Mouse (Mus musculus): Measurements from ENCODE around the gene Vps50. TPM values are rescaled to one million over a fixed set of nuclear protein-coding genes. Genes with fewer than 3 reads are reported as not detected.
A peak's percentile ranks its signal among the peaks of the same experiment; 100 is the strongest.

Gene Vps50
- total and polyA plus RNA-seq, 3 experiments = 17.0 to 39.1 (median 19.6) TPM

- Histone ChIP-seq H3K4me1 (ENCODE audit: control insufficient read depth in 1 of 2, insufficient read depth in 2 of 2) (no peaks in the 10 kb centered on the region), H3K9me3 (replicated peaks; ENCODE audit: low read length) (no peaks in the 10 kb centered on the region), H3K36me3 (replicated peaks in 1 of 2; ENCODE audit: control insufficient read depth in 1 of 2, insufficient read depth in 1 of 2, low read length in 1 of 2) (peaks cover 18 to 51% of the 10 kb centered on the region in 2 experiments), H3K9ac (ENCODE audit: insufficient read depth, low read depth) (no peak overlapping the region), H3K4me2 (ENCODE audit: insufficient read depth, low read depth, poor library complexity, severe bottlenecking) (no peak overlapping the region), H3K4me3 (replicated peaks in 1 of 3; ENCODE audit: low read depth in 2 of 3, low read length in 2 of 3, poor library complexity in 1 of 3) (no peak overlapping the region), H3K27ac (ENCODE audit: insufficient read depth, low read depth) (no peak overlapping the region), H3K79me2 (replicated peaks; ENCODE audit: control insufficient read depth, extremely low read depth, insufficient read depth, poor library complexity, severe bottlenecking) (no peaks in the 10 kb centered on the region), H3K27me3 (replicated peaks) (no peaks in the 10 kb centered on the region)
- peak; percentile 12 for DNase-seq (ENCODE audit: extremely low read depth)
- in situ Hi-C loops (cut with MboI; ENCODE audit: low pct_ligation_motif_present, low pct_unique_long_range_greater_than_20kb, low sequenced_read_pairs) = no loop called here
- dilution Hi-C loops (cut with MboI; ENCODE audit: extremely low pct_ligation_motif_present, extremely low pct_unique_long_range_greater_than_20kb, low sequenced_read_pairs) = no loop called here
- TF ChIP-seq MAZ (IDR thresholded peaks at IDR 0.05; ENCODE audit: low read depth, low read length) (no peak), ZNF384 (IDR thresholded peaks at IDR 0.05; ENCODE audit: low read depth, low read length) (no peak), RAD21 (IDR thresholded peaks at IDR 0.05; ENCODE audit: low read depth, low read length) (no peak), USF2 (conservative IDR thresholded peaks at IDR 0.05; ENCODE audit: low read depth, low read length) (no peak), POLR2AphosphoS2 (IDR thresholded peaks at IDR 0.05; ENCODE audit: low read depth, low read length) (no peak), BHLHE40 (IDR thresholded peaks at IDR 0.05; ENCODE audit: low read depth, low read length) (no peak), RCOR1 (conservative IDR thresholded peaks at IDR 0.05; ENCODE audit: low read depth, low read length) (no peak), SIN3A (IDR thresholded peaks at IDR 0.05; ENCODE audit: low read length) (no peak), CHD2 (IDR thresholded peaks at IDR 0.05; ENCODE audit: low read length) (no peak), MYC (IDR thresholded peaks at IDR 0.05; ENCODE audit: low read depth, low read length) (no peak), POLR2A (IDR thresholded peaks at IDR 0.05; ENCODE audit: low read depth, low read length) (no peak), MXI1 (IDR thresholded peaks at IDR 0.05; ENCODE audit: low read depth, low read length) (no peak), TCF12 (IDR thresholded peaks at IDR 0.05; ENCODE audit: low read depth, low read length) (no peak), CTCF (conservative IDR thresholded peaks at IDR 0.05 in 1 of 2, IDR thresholded peaks at IDR 0.05 in 1 of 2; ENCODE audit: low read depth in 2 of 2, low read length in 2 of 2) (no peak), PAX5 (IDR thresholded peaks at IDR 0.05; ENCODE audit: low read length) (no peak), TBP (conservative IDR thresholded peaks at IDR 0.05; ENCODE audit: low read depth, low read length) (no peak)
These were observed 74.1 kb downstream of the Vps50 start for GRCm38 (mm10) chr6:3572221-3572815.

GRCm38 (mm10) chr6:3573787-3574186, 75.6 kb downstream of the Vps50 start:
- H3K79me2 ChIP-seq (replicated peaks; ENCODE audit: control insufficient read depth, extremely low read depth, insufficient read depth, poor library complexity, severe bottlenecking) = no peaks in the 10 kb centered on the region
- in situ Hi-C loops (cut with MboI; ENCODE audit: low pct_ligation_motif_present, low pct_unique_long_range_greater_than_20kb, low sequenced_read_pairs) (no loop called here), dilution Hi-C loops (cut with MboI; ENCODE audit: extremely low pct_ligation_motif_present, extremely low pct_unique_long_range_greater_than_20kb, low sequenced_read_pairs) (no loop called here)
- H3K4me2 ChIP-seq (ENCODE audit: insufficient read depth, low read depth, poor library complexity, severe bottlenecking) = no peak overlapping the region
- no peaks in the 10 kb centered on the region for H3K4me1 ChIP-seq (ENCODE audit: control insufficient read depth in 1 of 2, insufficient read depth in 2 of 2)
- TF ChIP-seq POLR2A (IDR thresholded peaks at IDR 0.05; ENCODE audit: low read depth, low read length) = no peak
- TF ChIP-seq USF1 (IDR thresholded peaks at IDR 0.05; ENCODE audit: low read depth, low read length) = no peak
- no peak for TF ChIP-seq EP300 (IDR thresholded peaks at IDR 0.05; ENCODE audit: low read length)
- TF ChIP-seq HCFC1 (IDR thresholded peaks at IDR 0.05; ENCODE audit: low read depth, low read length) = no peak
- no peak for TF ChIP-seq NRF1 (IDR thresholded peaks at IDR 0.05; ENCODE audit: low read depth, low read length)
- no peak for TF ChIP-seq PAX5 (IDR thresholded peaks at IDR 0.05; ENCODE audit: low read length)
- no peak for TF ChIP-seq MAFK (IDR thresholded peaks at IDR 0.05; ENCODE audit: insufficient replicate concordance, low read length)
- TF ChIP-seq MYC (IDR thresholded peaks at IDR 0.05; ENCODE audit: low read depth, low read length) = no peak
- TF ChIP-seq MAZ (IDR thresholded peaks at IDR 0.05; ENCODE audit: low read depth, low read length) = no peak
- H3K36me3 ChIP-seq (replicated peaks in 1 of 2; ENCODE audit: control insufficient read depth in 1 of 2, insufficient read depth in 1 of 2, low read length in 1 of 2) = peaks cover 18 to 47% of the 10 kb centered on the region in 2 experiments
- H3K27ac ChIP-seq (ENCODE audit: insufficient read depth, low read depth) = no peak overlapping the region
- no peak for DNase-seq (ENCODE audit: extremely low read depth)
- H3K9ac ChIP-seq (ENCODE audit: insufficient read depth, low read depth) = no peak overlapping the region
- H3K27me3 ChIP-seq (replicated peaks) = no peaks in the 10 kb centered on the region
- no peak overlapping the region for H3K4me3 ChIP-seq (replicated peaks in 1 of 3; ENCODE audit: low read depth in 2 of 3, low read length in 2 of 3, poor library complexity in 1 of 3)
- H3K9me3 ChIP-seq (replicated peaks; ENCODE audit: low read length) = no peaks in the 10 kb centered on the region

Measured in CH12.LX (cell line).